Mouse (Mus musculus) naive thymus-derived CD4-positive, alpha-beta T cell, adult 2 months (primary cell): ENCODE results near the gene Eno3.

Experiments
- DNase-seq: peaks from one replicate; pipeline ENCODE4 v3.0.0-alpha.2; 2011; ENCODE audit warnings: low read depth

Gene Eno3

DNA sequence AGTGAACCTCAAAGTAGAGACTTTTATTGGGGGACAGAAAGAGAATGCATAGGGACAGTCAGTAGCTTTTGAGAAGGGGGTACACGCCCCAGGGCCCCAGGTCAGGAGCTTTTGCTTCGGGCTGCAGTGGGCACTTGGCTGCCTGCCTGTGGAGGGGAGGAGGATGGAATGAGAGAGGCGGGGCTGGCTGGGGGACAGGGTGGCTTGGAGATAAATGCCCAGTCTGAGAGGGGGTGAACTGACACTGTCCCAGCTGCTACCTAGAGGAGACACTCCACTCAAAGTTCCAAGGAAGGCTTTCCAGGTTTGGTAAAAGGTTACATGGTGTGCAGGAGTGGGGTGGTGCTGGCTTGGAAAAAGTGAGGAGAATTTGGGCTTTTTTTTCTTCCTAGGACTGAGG is at the start of gene Eno3:
Eno3 (plus strand) TSS at position 239 of the 400 bp plus-strand sequence.
- no peak for DNase-seq

DNA sequence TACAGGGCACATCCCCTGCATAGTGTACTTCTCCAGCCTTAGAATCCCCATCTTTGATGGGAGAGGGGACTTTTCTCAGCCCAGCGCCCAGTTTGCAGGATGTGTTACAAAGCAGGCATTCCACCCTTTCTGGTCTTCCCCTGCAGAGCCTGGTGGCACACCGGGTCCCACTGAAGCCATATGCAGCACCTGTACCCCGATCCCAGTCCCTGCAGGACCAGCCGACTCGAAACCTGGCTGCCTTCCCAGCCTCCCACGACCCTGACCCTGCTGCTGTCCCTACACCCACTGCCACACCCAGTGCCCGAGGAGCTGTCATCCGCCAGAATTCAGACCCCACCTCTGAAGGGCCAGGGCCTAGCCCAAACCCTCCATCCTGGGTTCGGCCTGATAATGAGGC is 49.4 kb upstream of the Eno3 start:
- no peak for DNase-seq

DNA sequence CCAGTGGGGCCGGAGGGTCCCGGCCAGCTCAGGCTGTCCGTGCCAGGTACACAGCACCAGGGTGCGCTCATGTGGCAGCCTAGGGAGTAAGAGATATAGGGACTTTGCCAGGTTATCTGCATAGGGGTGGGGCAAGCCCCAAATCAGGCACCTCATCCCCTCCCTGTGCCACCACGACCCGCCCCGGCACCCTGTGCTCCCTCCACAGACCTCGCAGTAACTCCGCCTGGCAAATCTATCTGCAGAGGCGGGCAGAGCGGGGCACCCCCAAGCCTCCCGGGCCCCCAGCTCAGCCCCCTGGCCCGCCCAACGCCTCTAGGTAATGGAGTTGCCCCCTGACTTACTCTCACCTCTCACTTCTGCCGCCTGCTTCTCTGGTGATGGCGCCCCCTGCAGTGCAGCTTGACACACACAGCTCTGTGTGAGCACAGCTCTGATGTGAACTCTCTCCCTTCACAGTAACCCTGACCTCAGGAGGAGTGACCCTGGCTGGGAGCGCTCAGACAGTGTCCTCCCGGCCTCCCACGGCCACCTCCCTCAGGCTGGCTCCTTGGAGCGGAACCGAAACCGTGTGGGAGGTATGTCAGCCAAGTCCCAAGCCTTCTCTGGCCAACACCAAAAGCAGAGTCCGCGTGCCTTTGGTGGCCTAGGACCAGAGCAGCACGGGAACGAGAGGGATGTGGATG is 48.5 kb upstream of the Eno3 start:
- peak; percentile 51 for DNase-seq

DNA sequence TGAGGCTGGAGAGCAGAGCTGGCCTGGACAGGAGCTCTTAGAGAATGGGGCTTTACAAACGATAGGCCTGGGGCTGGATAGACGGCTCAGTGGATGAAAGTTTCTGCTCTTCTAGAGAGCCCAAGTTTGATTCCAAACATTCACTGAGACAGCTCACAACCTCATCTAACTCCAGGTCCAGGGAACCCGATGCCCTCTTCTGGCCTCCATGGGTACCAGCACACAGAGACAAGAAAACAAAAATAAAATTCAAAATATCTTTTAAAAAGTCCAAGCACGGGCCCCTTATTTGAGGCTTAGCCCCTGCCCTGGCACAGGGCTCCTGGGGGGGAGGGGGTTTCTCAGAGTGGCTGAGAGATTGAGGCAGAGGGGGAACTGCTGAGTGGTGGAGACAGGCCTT is 46.2 kb upstream of the Eno3 start:
- no peak for DNase-seq

DNA sequence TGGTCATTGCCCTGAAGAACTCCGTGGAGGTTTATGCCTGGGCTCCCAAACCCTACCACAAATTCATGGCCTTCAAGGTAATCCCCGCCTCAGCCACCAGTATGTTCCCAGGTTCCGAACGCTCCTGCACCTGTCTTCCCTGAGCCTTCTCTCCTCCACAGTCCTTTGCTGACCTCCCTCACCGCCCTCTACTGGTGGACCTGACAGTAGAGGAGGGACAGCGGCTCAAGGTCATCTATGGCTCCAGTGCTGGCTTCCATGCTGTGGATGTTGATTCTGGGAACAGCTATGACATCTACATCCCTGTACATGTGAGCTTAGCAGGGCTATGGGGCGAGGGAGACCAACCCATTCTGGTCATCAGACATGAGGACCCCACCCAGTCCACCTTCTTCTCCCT is 44.5 kb upstream of the Eno3 start:
- DNase-seq: no peak

DNA sequence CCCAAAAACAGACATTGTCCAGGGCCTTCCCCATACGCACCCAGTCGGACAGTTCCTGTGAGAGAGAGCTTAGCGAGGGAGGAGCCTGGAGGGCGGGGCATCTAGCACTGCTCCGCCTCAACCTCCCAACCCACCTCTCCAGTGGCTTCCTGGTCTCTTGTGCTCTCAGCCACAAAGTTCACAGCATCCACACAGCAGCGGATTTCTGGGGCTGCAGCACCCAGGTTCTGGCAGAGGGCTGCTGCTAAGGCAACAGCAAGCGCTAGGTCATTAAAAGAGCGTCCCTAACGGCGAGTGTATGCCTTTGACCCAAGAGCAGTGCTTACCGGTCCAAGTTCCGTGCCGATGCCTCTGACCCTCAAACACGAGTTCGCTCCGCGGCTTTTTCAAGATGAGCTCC is 41.9 kb upstream of the Eno3 start:
- peak; percentile 89 for DNase-seq

DNA sequence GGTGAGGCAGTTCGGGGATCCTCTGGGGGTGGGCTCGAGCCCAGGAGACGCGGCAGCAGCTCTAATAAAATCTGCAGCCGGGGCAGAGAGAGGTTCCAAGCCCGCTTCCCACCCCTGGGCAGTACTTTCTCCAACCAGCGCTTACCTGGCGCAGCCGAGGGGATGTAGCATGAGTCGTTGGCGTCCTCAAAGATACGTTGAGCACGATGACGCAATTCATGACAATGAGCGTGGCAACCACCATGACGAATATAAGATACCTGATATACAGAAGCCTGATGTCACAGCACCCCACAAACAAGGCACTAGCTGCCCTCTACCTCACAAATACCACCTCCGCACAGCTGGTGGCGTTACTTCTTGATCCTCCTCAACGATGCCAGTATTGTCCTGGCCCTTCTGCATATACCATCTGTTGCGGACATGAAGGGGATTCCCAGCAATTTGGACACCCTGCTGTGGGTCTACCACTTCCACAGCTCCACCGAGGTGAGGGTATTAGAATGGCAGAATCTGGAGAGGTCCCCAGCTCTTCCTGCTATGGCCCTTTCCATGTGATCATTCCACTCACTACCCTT is 41.4 kb upstream of the Eno3 start, which contains the start of gene 4930544D05Rik:
4930544D05Rik (plus strand) TSS at position 333 of the 578 bp plus-strand sequence.
- peak; percentile 84 for DNase-seq

DNA sequence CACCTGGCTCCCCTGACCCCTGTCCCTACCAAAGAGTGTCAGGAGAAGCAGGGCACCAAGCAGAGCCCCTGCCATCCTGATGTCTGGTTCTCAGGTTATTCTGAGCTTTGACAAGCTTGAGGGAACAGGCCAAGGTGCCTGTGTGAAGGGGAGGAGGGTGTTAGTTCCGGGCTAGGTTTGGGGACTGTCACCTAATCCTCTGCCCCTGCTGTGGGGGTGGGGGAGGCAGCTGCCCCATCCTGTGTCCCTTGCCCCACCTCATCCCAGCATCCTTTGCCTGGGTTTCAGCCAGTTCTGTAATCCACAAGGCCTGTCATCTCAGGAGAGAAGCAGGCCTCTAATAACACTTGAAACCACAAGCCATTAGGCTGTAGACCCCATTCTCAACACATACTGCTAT is 37.9 kb upstream of the Eno3 start, which contains the start of gene Chrne:
Chrne (minus strand) TSS at position 116 of the 400 bp plus-strand sequence.
- DNase-seq: no peak

DNA sequence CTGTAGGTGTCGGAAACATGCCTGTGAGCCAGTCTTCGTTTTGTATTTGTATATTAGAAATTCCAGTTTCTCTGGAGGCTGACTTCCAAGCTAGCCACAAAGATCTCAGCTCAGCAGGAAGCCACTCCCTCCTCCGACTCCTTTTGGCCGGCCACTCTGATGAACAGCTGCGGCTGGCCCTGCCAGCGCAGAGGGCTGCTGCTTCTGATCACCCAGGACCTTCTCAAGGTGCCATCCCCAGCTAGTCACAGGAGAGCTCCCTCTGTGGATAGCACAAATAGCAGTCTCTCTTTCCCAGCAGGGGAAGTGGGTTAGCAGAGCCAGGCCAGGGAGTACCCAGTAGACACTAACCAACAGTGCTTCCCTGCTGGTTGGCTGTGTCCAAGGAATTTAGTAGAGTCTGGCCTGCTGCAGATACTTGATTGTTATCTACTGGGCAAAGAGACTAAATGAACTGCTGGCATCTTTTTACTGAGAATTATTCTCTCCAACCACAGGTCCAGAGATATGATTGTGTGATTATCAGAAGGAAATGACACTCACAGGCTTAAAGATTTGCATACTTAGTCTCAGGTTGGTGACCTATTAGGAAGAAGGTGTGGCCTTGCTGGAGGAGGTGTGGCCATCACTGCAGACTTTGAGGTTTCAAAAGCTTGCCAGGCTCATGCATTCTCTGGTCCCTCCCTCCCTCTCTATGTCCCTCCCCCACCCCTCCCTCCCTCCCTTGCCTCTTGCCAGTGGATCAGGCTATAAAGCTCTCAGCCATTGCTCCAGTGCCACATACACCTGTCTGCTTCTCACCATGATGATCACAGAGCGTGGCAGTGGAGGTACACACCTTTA is 34.8 kb upstream of the Eno3 start:
- DNase-seq: no peak

DNA sequence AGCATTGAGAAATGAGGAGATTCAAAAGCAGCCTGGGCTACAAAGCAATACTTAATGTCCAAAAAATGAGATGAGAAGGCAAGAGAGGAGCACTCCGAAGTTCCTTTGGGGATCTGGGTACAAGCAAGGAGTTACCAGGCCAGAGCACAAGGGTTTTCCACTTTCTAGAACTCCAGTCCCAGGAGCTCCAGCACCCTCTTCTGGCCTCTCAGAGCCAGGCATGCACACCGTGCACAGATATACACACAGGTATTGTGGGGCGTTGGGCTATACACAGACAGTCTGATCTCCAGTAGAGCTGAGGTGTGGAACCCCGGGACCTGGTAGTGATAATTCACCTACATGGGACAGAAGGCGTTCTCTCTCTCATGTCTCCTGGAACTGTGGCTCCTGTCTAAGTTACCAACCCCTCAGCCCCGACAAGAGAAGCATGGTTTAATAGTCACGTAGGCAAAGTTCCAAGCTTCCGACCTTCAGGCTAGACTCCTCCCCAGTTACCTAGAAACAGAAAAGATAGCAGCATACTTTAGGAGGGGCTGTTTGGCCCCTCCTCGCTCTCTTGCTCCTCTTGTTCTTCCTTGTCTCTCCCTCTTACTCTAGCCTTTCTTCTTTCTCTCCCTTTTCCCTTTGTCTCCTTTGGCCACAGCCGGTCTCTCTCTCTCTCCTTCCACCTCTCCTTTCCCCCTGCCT is 33.8 kb upstream of the Eno3 start:
- no peak for DNase-seq

DNA sequence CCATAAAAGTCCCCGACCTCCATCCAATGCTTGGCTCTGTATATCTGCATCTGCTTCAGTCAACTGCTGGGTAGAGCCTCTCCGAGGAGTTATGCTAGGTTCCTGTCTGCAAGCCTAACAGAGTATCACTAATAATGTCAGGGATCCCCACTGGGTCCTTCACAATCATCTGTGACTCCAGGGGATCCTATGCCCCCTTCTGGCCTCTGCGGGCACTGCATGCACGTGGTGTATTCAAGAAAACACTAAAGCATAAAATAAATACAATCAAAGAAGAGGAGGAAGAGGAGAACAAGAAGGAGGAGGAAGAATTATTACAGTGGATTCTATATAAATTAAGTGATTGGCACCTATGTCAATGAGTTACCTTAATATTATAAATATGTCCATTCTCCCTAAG is 31.5 kb upstream of the Eno3 start:
- peak; percentile 75 for DNase-seq

DNA sequence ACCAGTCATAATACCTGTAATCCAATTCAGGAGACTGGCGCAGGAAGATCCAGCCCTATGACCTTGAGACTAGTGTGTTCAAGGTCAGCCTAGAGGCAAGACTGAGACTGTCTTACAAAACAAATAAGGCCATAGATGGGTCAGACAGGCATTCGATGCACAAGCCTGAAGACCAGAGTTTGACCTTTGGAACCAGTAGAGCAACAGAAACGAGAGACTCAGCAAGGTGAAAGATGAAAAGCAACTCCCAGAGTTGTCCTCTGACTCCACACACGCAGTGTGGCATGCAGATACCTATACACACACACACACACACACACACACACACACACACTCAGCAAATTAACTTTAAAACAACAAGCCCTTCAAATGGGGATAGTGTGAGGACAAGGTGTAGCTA is 30.1 kb upstream of the Eno3 start:
- DNase-seq: no peak

DNA sequence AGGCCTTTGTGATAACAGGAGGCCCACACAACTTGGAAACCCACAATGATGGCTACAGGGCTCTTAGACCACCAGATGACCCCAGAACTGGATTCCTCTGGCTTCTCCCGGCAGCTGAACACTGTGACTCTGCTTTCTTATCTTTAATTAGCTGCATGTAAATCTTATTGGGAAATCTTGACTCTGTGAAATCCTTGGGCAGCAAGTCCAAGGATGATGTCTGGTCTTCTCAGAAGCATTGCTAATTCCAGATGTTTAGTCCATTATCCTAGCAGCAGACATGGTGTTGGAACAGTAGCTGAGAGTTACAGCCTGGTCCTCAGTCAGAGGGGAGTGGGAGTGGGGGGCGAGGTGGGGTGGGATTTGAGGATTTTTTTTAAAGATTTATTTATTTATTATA is 28.6 kb upstream of the Eno3 start:
- no peak for DNase-seq

DNA sequence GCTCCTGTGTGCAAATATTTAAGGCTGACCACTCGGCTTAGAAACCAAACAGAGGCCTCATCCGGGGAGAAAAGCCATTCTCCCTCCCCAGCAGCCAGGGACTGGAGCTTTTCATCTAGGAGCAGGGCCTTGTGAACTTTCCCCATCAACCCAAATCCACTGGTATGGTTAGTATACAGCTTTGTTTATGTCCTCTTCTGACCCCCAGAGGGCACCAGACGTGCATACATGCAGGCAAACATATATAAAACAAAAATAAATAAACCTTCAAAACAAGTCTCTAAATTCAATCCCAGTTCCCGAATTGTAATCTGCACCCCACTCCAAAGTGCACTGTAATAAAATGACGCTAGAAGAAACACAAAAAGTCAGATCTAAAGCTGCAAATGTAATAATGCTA is 27.4 kb upstream of the Eno3 start:
- DNase-seq: peak; percentile 74

DNA sequence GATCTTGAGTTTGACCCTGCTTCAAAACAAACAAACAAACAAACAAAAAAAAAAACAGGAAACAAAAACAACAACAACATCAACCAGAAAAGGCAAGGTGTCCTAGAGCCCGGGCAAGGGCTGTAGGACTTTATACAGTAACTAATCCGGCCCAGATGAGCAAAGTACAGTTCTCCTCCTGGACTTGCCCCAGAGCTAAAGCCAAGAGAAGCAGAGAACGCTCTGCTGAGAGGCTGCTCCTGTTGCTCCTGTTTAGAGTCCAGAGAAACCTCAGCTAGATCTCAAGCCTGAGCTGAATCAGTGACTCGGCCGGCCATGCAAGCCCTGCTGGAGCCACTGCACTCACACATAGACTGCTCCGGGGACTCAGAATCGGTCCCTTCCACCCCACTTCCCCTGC is 26.9 kb upstream of the Eno3 start:
- DNase-seq: no peak

DNA sequence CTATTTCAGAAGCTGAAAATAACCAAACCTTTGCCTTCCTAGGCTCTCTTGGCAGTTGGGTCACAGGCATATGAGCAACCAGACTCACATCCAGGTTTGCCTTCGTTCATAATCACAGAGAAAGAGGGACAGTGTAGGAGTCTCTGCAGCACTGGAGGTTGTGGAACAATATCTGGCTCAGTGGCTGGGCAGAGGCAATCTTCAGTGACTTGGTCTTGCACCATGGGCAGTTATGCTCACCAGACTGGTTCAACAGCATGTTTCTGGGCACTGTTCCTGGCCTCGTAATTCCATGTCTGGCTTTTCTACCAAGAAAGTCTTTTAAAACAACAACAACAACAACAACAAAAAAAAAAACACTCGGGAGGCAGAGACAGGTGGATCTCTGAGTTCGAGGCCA is 21.4 kb upstream of the Eno3 start:
- DNase-seq: no peak

DNA sequence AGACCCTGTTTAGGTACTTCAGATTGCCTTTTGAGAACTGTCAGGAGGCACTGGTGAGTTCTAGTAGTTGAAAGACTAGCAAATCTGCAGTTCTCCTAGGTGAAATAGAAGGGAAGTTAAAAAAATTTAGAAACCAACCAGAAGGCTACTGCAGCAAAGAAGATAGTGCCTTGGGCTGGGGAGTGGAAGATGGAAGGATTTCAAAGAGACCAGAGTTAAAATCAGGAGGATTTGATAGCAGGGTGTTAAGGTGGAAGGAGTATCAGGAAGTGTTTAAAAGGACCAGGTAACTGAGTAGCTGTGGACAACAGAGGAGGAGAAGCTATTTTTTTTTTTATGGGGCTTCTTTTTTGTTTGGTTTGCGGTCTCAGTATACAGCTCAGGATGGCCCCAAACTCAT is 19.2 kb upstream of the Eno3 start:
- DNase-seq: no peak

DNA sequence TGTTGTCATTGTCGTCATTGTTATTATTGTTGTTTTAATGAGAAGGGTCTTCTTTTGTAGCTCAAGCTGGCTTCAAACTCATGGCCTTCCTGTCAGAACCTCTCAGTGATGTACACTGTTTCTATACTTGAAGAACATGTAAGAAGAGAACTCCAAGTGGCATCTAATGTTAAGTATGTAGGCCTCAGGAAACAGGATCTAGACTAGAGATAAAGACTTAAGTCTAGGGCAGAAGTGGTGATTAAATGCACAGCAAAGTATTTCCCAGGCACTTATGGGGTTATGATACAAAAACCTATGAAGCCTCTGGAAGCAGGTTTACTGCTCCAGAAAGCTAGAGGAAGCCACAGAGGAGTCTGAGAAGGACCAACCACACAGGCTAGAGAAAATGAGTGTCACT is 18.7 kb upstream of the Eno3 start:
- DNase-seq: no peak

DNA sequence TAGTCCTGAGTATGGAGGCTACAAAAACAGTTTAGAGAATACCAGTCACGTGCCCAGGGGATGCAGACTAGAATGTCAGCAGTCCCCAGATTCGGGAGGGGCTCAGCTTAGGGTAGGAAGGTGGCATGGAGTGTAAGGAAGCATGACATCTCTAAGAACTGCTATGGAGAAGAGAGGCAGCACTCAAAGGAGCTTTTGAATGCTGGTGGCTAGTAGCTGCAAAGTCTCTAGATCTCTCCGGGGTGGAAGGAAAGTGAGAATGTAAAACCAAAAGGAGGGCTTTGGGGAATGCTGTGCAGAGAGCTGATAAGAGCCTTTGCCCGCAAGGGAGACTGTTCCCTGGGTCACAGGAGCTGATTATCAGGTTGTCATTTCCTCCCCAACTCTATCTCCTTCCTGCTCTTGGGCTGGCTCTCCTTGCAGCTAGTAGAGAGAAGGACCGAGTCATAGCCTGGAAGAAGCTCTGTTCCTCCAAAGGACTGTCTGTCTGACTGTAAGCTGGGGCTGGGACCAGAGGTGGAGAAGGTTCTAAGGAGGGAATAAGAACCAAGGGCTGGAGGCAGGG is 18.2 kb upstream of the Eno3 start, which contains the start of gene Gp1ba:
Gp1ba (plus strand) TSS at position 409 of the 565 bp plus-strand sequence.
- DNase-seq: no peak

DNA sequence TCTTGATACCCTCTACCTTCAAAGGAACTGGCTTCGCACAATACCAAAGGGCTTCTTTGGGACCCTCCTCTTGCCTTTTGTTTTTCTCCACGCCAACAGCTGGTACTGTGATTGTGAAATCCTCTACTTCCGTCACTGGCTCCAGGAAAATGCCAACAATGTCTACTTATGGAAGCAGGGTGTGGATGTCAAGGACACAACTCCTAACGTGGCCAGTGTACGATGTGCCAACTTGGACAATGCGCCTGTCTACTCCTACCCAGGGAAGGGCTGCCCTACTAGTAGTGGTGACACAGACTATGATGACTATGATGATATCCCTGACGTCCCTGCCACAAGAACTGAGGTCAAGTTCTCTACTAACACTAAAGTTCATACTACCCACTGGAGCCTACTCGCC is 17.0 kb upstream of the Eno3 start:
- no peak for DNase-seq

DNA sequence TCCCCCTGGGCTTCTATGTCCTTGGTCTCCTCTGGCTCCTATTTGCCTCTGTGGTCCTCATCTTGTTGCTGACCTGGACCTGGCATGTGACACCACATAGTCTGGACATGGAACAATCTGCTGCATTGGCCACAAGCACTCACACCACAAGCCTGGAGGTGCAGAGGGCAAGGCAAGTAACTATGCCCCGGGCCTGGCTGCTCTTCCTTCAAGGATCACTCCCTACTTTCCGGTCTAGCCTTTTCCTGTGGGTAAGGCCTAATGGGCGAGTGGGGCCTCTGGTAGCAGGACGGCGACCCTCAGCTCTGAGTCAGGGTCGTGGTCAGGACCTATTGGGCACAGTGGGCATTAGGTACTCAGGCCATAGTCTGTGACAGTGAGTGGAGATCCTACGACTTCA is 15.8 kb upstream of the Eno3 start:
- DNase-seq: no peak

DNA sequence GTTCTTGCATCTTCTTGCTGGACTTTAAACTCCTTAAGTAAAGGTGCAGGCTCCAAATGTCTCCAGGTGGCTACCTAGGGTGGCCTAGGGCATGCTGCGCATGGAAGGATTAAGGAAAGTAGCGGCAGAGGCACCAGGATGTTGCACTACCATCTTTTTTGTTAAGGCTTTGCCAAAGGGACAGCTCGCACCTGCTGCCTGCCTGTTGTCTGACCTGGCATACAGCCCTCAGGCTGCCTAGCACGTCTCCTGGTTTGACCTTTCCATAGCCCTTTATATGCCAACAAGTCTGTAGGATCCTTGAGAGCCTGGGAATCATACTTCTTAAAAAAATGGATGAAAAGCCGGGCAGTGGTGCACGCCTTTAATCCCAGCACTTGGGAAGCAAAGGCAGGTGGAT is 14.0 kb upstream of the Eno3 start:
- DNase-seq: no peak
